Mouse (Mus musculus): ENCODE measurements around the gene Gm3029. TPM values are rescaled to one million over a fixed set of nuclear protein-coding genes. Genes with fewer than 3 reads are reported as not detected.
"Not testable (repeated sequence)": the region's sequence is repeated elsewhere in the genome, so short reads cannot be mapped to it uniquely, and the experiment has no call there.

Gm3029 gene
- polyA plus RNA-seq (2015; fragmentation: Nextera tagmentation; extraction: Ambion mirVana) = not detected in 2 replicates

GRCm38 (mm10) chr14:3931456-3931855, at the start of gene Gm3029:
Gene Gm3029 (plus strand): TSS chr14:3931756.
- no CpG with 5 or more reads among the region's 2 CpGs for WGBS
- not testable (repeated sequence) for H3K27ac ChIP-seq (replicated peaks); H3K9ac ChIP-seq (replicated peaks)

GRCm38 (mm10) chr14:3883872-3884271, 47.7 kb upstream of the Gm3029 start, which contains the start of gene Gm2916:
Gene Gm2916 (plus strand): TSS chr14:3884172.
- H3K9me3 ChIP-seq (replicated peaks); H3K4me1 ChIP-seq; H3K27ac ChIP-seq (replicated peaks); H3K4me2 ChIP-seq; H3K4me3 ChIP-seq (replicated peaks); ATAC-seq (ENCODE audit: low FRiP score); H3K9ac ChIP-seq (replicated peaks); H3K27me3 ChIP-seq (replicated peaks); H3K36me3 ChIP-seq: not testable (repeated sequence)
- no CpG with 5 or more reads among the region's 1 CpGs for WGBS

More at GRCm38 (mm10) chr14:3931456-3931855, at the start of gene Gm3029:
- H3K36me3 ChIP-seq; H3K9me3 ChIP-seq (replicated peaks); H3K4me1 ChIP-seq; H3K4me3 ChIP-seq (replicated peaks); H3K27me3 ChIP-seq (replicated peaks); H3K4me2 ChIP-seq; ATAC-seq (ENCODE audit: low FRiP score): not testable (repeated sequence)

DNA sequence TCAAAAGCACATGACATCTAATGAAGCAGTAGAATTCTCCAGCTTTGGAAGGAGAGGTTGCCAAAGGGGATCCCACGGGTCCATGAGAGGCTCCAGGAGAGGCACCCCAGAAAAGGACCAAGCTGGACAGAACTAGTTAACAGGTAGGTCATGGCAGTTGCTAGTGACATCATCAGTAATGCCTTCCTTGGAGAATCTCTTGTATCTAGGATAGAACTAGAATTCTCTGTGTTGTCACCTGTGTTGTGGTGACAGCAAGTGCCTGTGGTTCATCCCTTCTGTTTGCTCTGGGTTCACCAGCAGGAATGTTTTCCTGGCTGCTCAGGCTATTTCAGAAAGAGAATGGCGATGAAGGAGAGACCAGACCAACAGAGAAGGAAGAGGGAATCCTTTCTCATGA, 31.7 kb downstream of the Gm3029 start, which contains the start of gene Gm3095:
Gene Gm3095 (plus strand): TSS at position 301 of the 400 bp plus-strand sequence.
- not testable (repeated sequence) for H3K9me3 ChIP-seq (replicated peaks); ATAC-seq (ENCODE audit: low FRiP score); H3K27me3 ChIP-seq (replicated peaks); H3K36me3 ChIP-seq; H3K4me2 ChIP-seq; H3K4me3 ChIP-seq (replicated peaks); H3K27ac ChIP-seq (replicated peaks); H3K9ac ChIP-seq (replicated peaks); H3K4me1 ChIP-seq
- no CpG with 5 or more reads among the region's 2 CpGs for WGBS

Other genes starting within 250 kb of the Gm3029 start
- not detected in 2 replicates for gene Gm3043, start 243.0 kb upstream of the Gm3029 start, polyA plus RNA-seq (2015; fragmentation: Nextera tagmentation; extraction: Ambion mirVana)
- 4.2 and 4.9 TPM in 2 replicates for gene Gm3002, start 121.7 kb upstream of the Gm3029 start, polyA plus RNA-seq (2015; fragmentation: Nextera tagmentation; extraction: Ambion mirVana)
- gene Gm3033, start 85.5 kb upstream of the Gm3029 start, polyA plus RNA-seq (2015; fragmentation: Nextera tagmentation; extraction: Ambion mirVana) = not detected in 2 replicates
- gene Gm2916, start 47.6 kb upstream of the Gm3029 start, polyA plus RNA-seq (2015; fragmentation: Nextera tagmentation; extraction: Ambion mirVana) = not detected in 2 replicates
- gene Gm3095, start 31.8 kb downstream of the Gm3029 start, polyA plus RNA-seq (2015; fragmentation: Nextera tagmentation; extraction: Ambion mirVana) = 1.8 and 2.0 TPM in 2 replicates
- not detected in 2 replicates for gene Gm3099, start 66.6 kb downstream of the Gm3029 start, polyA plus RNA-seq (2015; fragmentation: Nextera tagmentation; extraction: Ambion mirVana)
- gene Gm5796, start 92.2 kb downstream of the Gm3029 start, polyA plus RNA-seq (2015; fragmentation: Nextera tagmentation; extraction: Ambion mirVana) = 3.2 and 3.6 TPM in 2 replicates
- gene Gm3115, start 152.4 kb downstream of the Gm3029 start, polyA plus RNA-seq (2015; fragmentation: Nextera tagmentation; extraction: Ambion mirVana) = not detected in 2 replicates
- 4.1 and 6.7 TPM in 2 replicates for gene Gm8108, start 178.8 kb downstream of the Gm3029 start, polyA plus RNA-seq (2015; fragmentation: Nextera tagmentation; extraction: Ambion mirVana)
- not detected in 2 replicates for gene Gm3127, start 233.3 kb downstream of the Gm3029 start, polyA plus RNA-seq (2015; fragmentation: Nextera tagmentation; extraction: Ambion mirVana)

Data from neural tube, embryonic 15.5 days (tissue).